ENCODE assay signal across 26 mouse cellular contexts in the genomic region with DNA sequence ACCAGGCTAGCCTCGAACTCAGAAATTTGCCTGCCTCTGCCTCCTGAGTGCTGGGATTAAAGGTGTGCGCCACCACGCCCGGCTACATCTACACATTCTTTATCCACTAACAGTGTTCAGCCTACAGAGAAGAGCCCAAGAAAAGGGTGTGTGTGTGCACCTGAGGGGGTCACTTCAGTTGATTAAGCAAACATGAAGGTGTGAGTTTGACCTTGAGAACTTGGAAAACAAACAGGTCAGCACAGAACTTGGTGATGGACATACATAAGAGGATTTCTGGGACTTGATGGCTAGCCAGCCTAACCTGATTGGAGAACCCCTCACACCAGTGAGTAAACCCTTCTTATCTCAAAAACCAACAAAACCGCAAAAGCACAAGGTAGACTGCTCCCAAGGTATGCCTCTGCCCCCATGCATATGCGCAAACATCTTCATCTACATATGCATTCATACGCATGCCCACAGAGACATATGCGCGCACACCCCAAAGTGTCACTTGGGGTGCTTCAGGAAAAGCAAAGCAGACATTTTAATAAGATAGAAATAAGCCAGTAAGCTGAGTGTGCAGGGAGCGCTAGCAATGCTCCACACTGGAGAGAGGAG. TPM values are rescaled to one million over a fixed set of nuclear protein-coding genes. Genes with fewer than 3 reads are reported as not detected.
"Had no signal": no experiment of that assay in that cellular context is flagged by ENCODE, and none has a peak within 500 bp of the region (broad histone marks: within the 10 kb centered on the region; RNA-seq: fewer than 3 reads in every experiment).

No protein-coding gene starts in this region.

- H3K27me3 ChIP-seq: embryonic facial prominence, embryonic 12.5 days; embryonic facial prominence, embryonic 15.5 days; forebrain, embryonic 13.5 days; forebrain, embryonic 15.5 days had no signal

- H3K4me1 ChIP-seq: embryonic facial prominence, embryonic 12.5 days; forebrain, embryonic 10.5 days; forebrain, embryonic 13.5 days; forebrain, embryonic 15.5 days had no signal

- H3K27ac ChIP-seq: embryonic facial prominence, embryonic 12.5 days; embryonic facial prominence, embryonic 13.5 days; embryonic facial prominence, embryonic 15.5 days; forebrain, embryonic 10.5 days; forebrain, embryonic 12.5 days; forebrain, embryonic 13.5 days; forebrain, embryonic 15.5 days; gastrocnemius, adult 2 months; heart, adult 2 months had no signal

- H3K36me3 ChIP-seq: embryonic facial prominence, embryonic 12.5 days; embryonic facial prominence, embryonic 13.5 days; embryonic facial prominence, embryonic 15.5 days; forebrain, embryonic 10.5 days; forebrain, embryonic 12.5 days; forebrain, embryonic 15.5 days had no signal

- H3K9me3 ChIP-seq: embryonic facial prominence, embryonic 12.5 days; embryonic facial prominence, embryonic 13.5 days; embryonic facial prominence, embryonic 15.5 days; forebrain, embryonic 10.5 days; forebrain, embryonic 12.5 days; forebrain, embryonic 13.5 days; forebrain, embryonic 15.5 days had no signal

- H3K4me3 ChIP-seq: embryonic facial prominence, embryonic 12.5 days; embryonic facial prominence, embryonic 13.5 days; embryonic facial prominence, embryonic 15.5 days; erythroblast, embryonic 14.5 days; forebrain, embryonic 10.5 days; forebrain, embryonic 12.5 days; forebrain, embryonic 13.5 days; forebrain, embryonic 15.5 days; gastrocnemius, adult 2 months; heart, adult 2 months had no signal

- DNase-seq: cerebellum, adult 8-10 months; cerebellum, adult 9-10 months; cerebellum, adult 9-11 months; cerebellum, postnatal 10 days; cerebellum, postnatal 14 days; cerebellum, postnatal 25 days; cerebellum, postnatal 36 days; embryo, embryonic 11 days; forebrain, postnatal 0 days; gastrocnemius, adult 2 months; gastrocnemius, postnatal 10 days; gastrocnemius, postnatal 14 days; gastrocnemius, postnatal 25 days; gastrocnemius, postnatal 36 days; heart, adult 18-20 months; heart, adult 2 months had no signal

- H3K4me2 ChIP-seq: embryonic facial prominence, embryonic 12.5 days; embryonic facial prominence, embryonic 13.5 days; embryonic facial prominence, embryonic 15.5 days; forebrain, embryonic 12.5 days; forebrain, embryonic 13.5 days; forebrain, embryonic 15.5 days had no signal

- H3K9ac ChIP-seq: embryonic facial prominence, embryonic 12.5 days; embryonic facial prominence, embryonic 13.5 days; embryonic facial prominence, embryonic 15.5 days; forebrain, embryonic 12.5 days; forebrain, embryonic 13.5 days; forebrain, embryonic 15.5 days; forebrain, postnatal 0 days had no signal

- ATAC-seq: forebrain, embryonic 13.5 days; forebrain, embryonic 14.5 days; forebrain, embryonic 15.5 days; forebrain, embryonic 16.5 days; forebrain, postnatal 0 days had no signal

RNA-seq across cellular contexts. Expression of a gene that starts 52.0 kb away (rescaled TPM):
- polyA plus RNA-seq: erythroblast, embryonic 14.5 days had no signal
